8 mouse cellular contexts compared by ENCODE assay signal in genomic region chr6:134220209-134220777, GRCm38 (mm10).
A peak's percentile ranks its signal among the peaks of the same experiment; 100 is the strongest.
DNase-seq lines count a peak whose midpoint lies in the region; ATAC-seq and TF ChIP-seq lines count a peak whose summit lies in the region.

No protein-coding gene starts in this region.

- no peak overlapping the region for H3K4me3 ChIP-seq in midbrain, embryonic 16.5 days (ENCODE audit: low read depth, low read length)
- no peak overlapping the region for H3K4me3 ChIP-seq in midbrain, embryonic 11.5 days (ENCODE audit: low read depth, low read length)
- H3K4me3 ChIP-seq in kidney, postnatal 0 days (replicated peaks; ENCODE audit: low read depth, low read length): no peak overlapping the region
- H3K4me3 ChIP-seq in small intestine, adult 2 months (ENCODE audit: low read depth, low read length): no peak overlapping the region

- 0 out of 2 replicates have a peak, but pooled peaks cover 2% of the 10 kb centered on the region for H3K4me1 ChIP-seq in midbrain, embryonic 16.5 days (ENCODE audit: control insufficient read depth, insufficient read depth, low read length)
- H3K4me1 ChIP-seq in midbrain, embryonic 11.5 days (ENCODE audit: control insufficient read depth, insufficient read depth, low read length): no peaks in the 10 kb centered on the region
- H3K4me1 ChIP-seq in kidney, postnatal 0 days (replicated peaks; ENCODE audit: insufficient read depth, low read length): peaks cover 16% of the 10 kb centered on the region
- peaks cover 22% of the 10 kb centered on the region for H3K4me1 ChIP-seq in small intestine, adult 2 months (ENCODE audit: control insufficient read depth, insufficient read depth, insufficient read length, low read length)

- TF ChIP-seq CTCF in kidney, postnatal 0 days (IDR thresholded peaks at IDR 0.05; ENCODE audit: low read depth): no peak; the same call in 1 of the 2 replicates
- TF ChIP-seq CTCF in small intestine, adult 2 months (IDR thresholded peaks at IDR 0.05; ENCODE audit: extremely low read depth, insufficient read length, insufficient replicate concordance, low read depth, low read length): 0 out of 2 replicates have a peak, but pooled peaks have one; percentile 5

- H3K36me3 ChIP-seq in midbrain, embryonic 16.5 days (ENCODE audit: control insufficient read depth, insufficient read depth, low read length): no peaks in the 10 kb centered on the region
- H3K36me3 ChIP-seq in midbrain, embryonic 11.5 days (ENCODE audit: control insufficient read depth, insufficient read depth, low read length): no peaks in the 10 kb centered on the region
- H3K36me3 ChIP-seq in kidney, postnatal 0 days (ENCODE audit: insufficient read depth, low read length): peaks cover 5% of the 10 kb centered on the region; the same call in 1 of the 2 replicates
- peaks cover 17% of the 10 kb centered on the region for H3K36me3 ChIP-seq in small intestine, adult 2 months (ENCODE audit: control insufficient read depth, insufficient read depth, low read length)

- no peak overlapping the region for H3K27ac ChIP-seq in midbrain, embryonic 16.5 days (ENCODE audit: low read length)
- H3K27ac ChIP-seq in midbrain, embryonic 11.5 days (ENCODE audit: low read depth, low read length): no peak overlapping the region
- peak overlapping the region; percentile 60 for H3K27ac ChIP-seq in kidney, postnatal 0 days
- H3K27ac ChIP-seq in small intestine, adult 2 months (ENCODE audit: insufficient read depth, low read depth, low read length): peak overlapping the region; percentile 51

- H3K4me2 ChIP-seq in midbrain, embryonic 16.5 days (ENCODE audit: low read length): no peak overlapping the region
- H3K4me2 ChIP-seq in midbrain, embryonic 11.5 days: no peak overlapping the region
- peak overlapping the region; percentile 25; the same call in 1 of the 2 replicates for H3K4me2 ChIP-seq in kidney, postnatal 0 days (ENCODE audit: low read length)

- no peak for DNase-seq in midbrain, embryonic 11.5 days (ENCODE audit: low spot score, missing footprints)
- DNase-seq in brain, adult 2 months (ENCODE audit: low read depth, low spot score): peak; percentile 51
- peak; percentile 57 for DNase-seq in kidney, postnatal 0 days (ENCODE audit: low spot score)
- DNase-seq in urinary bladder, postnatal 36 days (ENCODE audit: low spot score in 2 of 2): no peak
- no peak for DNase-seq in urinary bladder, postnatal 14 days (ENCODE audit: low spot score)

- peak; percentile 51; the same call in 1 of the 2 replicates for ATAC-seq in midbrain, embryonic 16.5 days
- no peak for ATAC-seq in midbrain, embryonic 11.5 days (ENCODE audit: low FRiP score)
- peak; percentile 71 for ATAC-seq in kidney, postnatal 0 days (replicated peaks; ENCODE audit: low FRiP score, low read depth)
- ATAC-seq in cerebellum, adult (ENCODE audit: insufficient number of reproducible peaks, low FRiP score, low TSS enrichment): no peak

- 73% methylated on average over 13 of the region's 13 CpGs for WGBS in midbrain, embryonic 16.5 days
- 85% methylated on average over 13 of the region's 13 CpGs for WGBS in midbrain, embryonic 11.5 days
- WGBS in kidney, postnatal 0 days: 29% methylated on average over 13 of the region's 13 CpGs
- WGBS in small intestine, adult 2 months: 45% methylated on average over 13 of the region's 13 CpGs

- no peaks in the 10 kb centered on the region for H3K27me3 ChIP-seq in midbrain, embryonic 16.5 days (ENCODE audit: control insufficient read depth, insufficient read depth, low read depth, low read length)
- H3K27me3 ChIP-seq in midbrain, embryonic 11.5 days (ENCODE audit: control insufficient read depth, insufficient read depth, low read length): no peaks in the 10 kb centered on the region
- no peaks in the 10 kb centered on the region for H3K27me3 ChIP-seq in kidney, postnatal 0 days (ENCODE audit: insufficient read depth, low read length)
- H3K27me3 ChIP-seq in small intestine, adult 2 months (ENCODE audit: control insufficient read depth, insufficient read depth, low read length): no peaks in the 10 kb centered on the region

- TF ChIP-seq POLR2A in small intestine, adult 2 months (IDR thresholded peaks at IDR 0.05; ENCODE audit: low read depth, low read length): no peak

- no peaks in the 10 kb centered on the region for H3K9me3 ChIP-seq in midbrain, embryonic 16.5 days (replicated peaks; ENCODE audit: control insufficient read depth, low read length, poor library complexity, severe bottlenecking)
- H3K9me3 ChIP-seq in midbrain, embryonic 11.5 days (ENCODE audit: control insufficient read depth, low read length): no peaks in the 10 kb centered on the region
- no peaks in the 10 kb centered on the region for H3K9me3 ChIP-seq in kidney, postnatal 0 days (replicated peaks; ENCODE audit: low read length)

- no peak overlapping the region for H3K9ac ChIP-seq in midbrain, embryonic 16.5 days (ENCODE audit: low read depth, low read length)
- H3K9ac ChIP-seq in midbrain, embryonic 11.5 days (ENCODE audit: low read length): no peak overlapping the region
- H3K9ac ChIP-seq in kidney, postnatal 0 days (ENCODE audit: low read depth, low read length): 0 out of 2 replicates have a peak overlapping the region, but pooled peaks have one; percentile 13

Comparison
In these comparisons a context has a peak if more than half of its experiments do, and no peak if none do; other contexts are left out.
1. ATAC-seq: peak in midbrain, embryonic 16.5 days (single experiment) and kidney, postnatal 0 days (single experiment); none in midbrain, embryonic 11.5 days (single experiment) and cerebellum, adult (single experiment).
2. H3K27ac ChIP-seq: peak in kidney, postnatal 0 days (single experiment) and small intestine, adult 2 months (single experiment); none in midbrain, embryonic 16.5 days (single experiment) and midbrain, embryonic 11.5 days (single experiment).
3. DNase-seq: peak in brain, adult 2 months (single experiment) and kidney, postnatal 0 days (single experiment); none in midbrain, embryonic 11.5 days (single experiment), urinary bladder, postnatal 36 days (0 of 2) and urinary bladder, postnatal 14 days (single experiment).